Mouse (Mus musculus): Measurements from ENCODE around the gene Gm6465. TPM values are rescaled to one million over a fixed set of nuclear protein-coding genes. Genes with fewer than 3 reads are reported as not detected.
"Not testable (repeated sequence)": the region's sequence is repeated elsewhere in the genome, so short reads cannot be mapped to it uniquely, and the experiment has no call there.

Gene Gm6465
- polyA plus RNA-seq (2015; fragmentation: Nextera tagmentation; extraction: Ambion mirVana) = not detected in 2 replicates

DNA sequence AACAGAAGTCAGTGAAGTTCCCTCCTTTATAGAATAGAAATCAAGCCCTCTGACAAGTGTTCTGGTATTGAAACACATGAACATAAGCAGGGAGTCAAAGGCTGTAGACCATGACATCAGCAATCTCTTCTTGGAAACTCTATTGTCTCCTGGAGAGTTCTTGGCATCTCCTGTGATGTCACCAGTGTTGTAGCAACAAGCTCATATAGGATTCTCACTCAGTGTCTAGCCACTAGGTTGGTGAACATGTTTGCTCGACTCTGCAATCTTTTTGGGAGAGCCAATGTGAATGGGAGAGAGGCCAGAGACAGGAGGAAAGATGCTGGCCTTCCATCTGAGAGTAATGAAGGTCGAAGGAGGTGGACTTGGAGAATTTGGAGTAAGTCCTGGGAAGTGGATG, at the start of gene Gm6465:
Gene Gm6465 (plus strand): TSS at position 301 of the 400 bp plus-strand sequence.
- H3K4me3 ChIP-seq; H3K4me2 ChIP-seq; H3K9me3 ChIP-seq (replicated peaks); H3K9ac ChIP-seq; H3K36me3 ChIP-seq (ENCODE audit: poor library complexity, severe bottlenecking); ATAC-seq; H3K4me1 ChIP-seq; H3K27me3 ChIP-seq; H3K27ac ChIP-seq: not testable (repeated sequence)
- WGBS = 55% methylated on average over 2 of the region's 2 CpGs

DNA sequence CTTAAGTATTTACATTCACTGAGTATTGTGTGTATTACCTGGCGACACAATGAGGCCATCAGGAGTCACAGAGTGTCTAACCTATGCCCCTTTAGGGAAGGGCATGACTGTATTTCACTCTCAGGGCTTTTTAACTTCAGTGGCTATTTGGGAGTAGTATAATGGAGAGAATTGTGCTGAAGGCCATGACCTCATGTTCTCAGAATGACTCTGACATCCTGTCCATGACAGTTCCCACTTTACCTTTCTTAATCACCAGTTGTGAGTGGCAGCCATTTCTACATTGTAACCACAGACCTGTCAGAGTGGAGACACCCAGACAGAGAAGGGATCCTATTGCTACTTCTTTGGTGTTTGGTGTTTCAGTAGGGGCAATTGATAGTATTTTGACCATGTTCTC, 485 bp downstream of the Gm6465 start:
- WGBS = 75% methylated on average over 1 of the region's 1 CpGs
- not testable (repeated sequence) for H3K4me2 ChIP-seq; H3K4me3 ChIP-seq; H3K36me3 ChIP-seq (ENCODE audit: poor library complexity, severe bottlenecking); H3K4me1 ChIP-seq; ATAC-seq; H3K27me3 ChIP-seq; H3K9me3 ChIP-seq (replicated peaks); H3K27ac ChIP-seq; H3K9ac ChIP-seq

DNA sequence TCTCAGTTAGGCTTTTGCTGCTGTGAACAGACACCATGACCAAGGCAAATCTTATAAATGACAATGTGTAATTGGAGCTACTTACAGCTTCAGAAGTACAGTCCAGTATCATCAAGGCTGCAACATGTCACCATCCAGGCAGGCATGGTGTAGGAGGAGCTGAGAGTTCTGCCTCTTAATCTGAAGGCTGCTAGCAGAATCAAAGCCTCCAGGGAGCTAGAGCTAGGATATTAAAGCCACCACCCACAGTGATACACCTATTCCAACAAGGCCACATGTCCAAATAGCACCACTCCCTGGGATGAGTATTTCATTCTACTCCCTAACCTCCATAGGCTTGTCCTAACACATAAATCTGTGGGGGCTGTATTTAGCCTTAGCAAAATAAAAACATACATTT, 12.6 kb downstream of the Gm6465 start:
- H3K4me2 ChIP-seq; H3K27me3 ChIP-seq; H3K9me3 ChIP-seq (replicated peaks); H3K4me1 ChIP-seq; ATAC-seq; H3K4me3 ChIP-seq; H3K36me3 ChIP-seq (ENCODE audit: poor library complexity, severe bottlenecking); H3K27ac ChIP-seq; H3K9ac ChIP-seq: not testable (repeated sequence)

Other genes starting within 250 kb of the Gm6465 start
- gene Gm8922, start 163.6 kb upstream of the Gm6465 start, polyA plus RNA-seq (2015; fragmentation: Nextera tagmentation; extraction: Ambion mirVana) = not detected in 2 replicates
- gene Gm8926, start 75.0 kb upstream of the Gm6465 start, polyA plus RNA-seq (2015; fragmentation: Nextera tagmentation; extraction: Ambion mirVana) = not detected in 2 replicates
- gene 4933402N22Rik, start 72.5 kb downstream of the Gm6465 start, polyA plus RNA-seq (2015; fragmentation: Nextera tagmentation; extraction: Ambion mirVana) = not detected in 2 replicates

Data from forebrain, embryonic 13.5 days (tissue).